Mouse (Mus musculus) heart, postnatal 0 days (tissue): ENCODE data around the gene Apold1.

Source experiments
- CTCF ChIP-seq: IDR thresholded peaks from 2 replicates; pipeline ENCODE4 v1.5.1; 2016; ENCODE audit warnings: antibody characterized with exemption, control low read depth, low read depth
- EP300 ChIP-seq: IDR thresholded peaks from 2 replicates; pipeline ENCODE4 v1.6.1; 2016; ENCODE audit warnings: antibody characterized with exemption, low read depth

DNA sequence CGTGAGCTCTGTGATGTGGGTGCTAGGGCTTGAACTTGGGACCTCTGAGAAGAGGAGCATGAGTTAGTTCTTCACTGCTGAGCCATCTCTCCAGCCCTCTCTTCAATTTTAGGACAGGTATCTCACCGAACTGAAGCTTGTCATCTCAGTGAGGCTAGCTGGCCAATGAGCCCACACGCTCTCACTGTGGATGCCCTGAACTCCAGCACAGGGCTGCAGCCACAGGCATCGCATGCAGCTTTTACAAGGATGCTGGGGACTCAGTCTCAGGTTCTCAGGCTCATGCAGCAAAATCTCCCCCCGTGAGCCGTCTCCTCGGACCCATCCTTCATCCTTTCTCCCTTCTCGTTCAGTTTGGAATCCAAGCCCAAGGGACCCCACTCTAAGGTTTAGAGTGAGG, 16.6 kb downstream of the Apold1 start:
- no peak for TF ChIP-seq CTCF
- no peak for TF ChIP-seq EP300
